Mouse (Mus musculus) stomach, embryonic 14.5 days (tissue): ENCODE data around the gene Dio3. TPM values are rescaled to one million over a fixed set of nuclear protein-coding genes. Genes with fewer than 3 reads are reported as not detected.

Source experiments
- ATAC-seq: fragments of 200-750 bp; cut with Nextera tagmentation; 2 replicates; pipeline ENCODE4 v1.8.0; 2017; ENCODE audit warnings: low read depth, moderate TSS enrichment; ENCODE audit not compliant: insufficient number of reproducible peaks, insufficient read depth, low FRiP score
- H3K27ac ChIP-seq: fragments of 300-500 bp; sonication (generic); 2 replicates; pipeline ENCODE4 v1.5.1; 2014; ENCODE audit warnings: mild to moderate bottlenecking, low read length, moderate library complexity, mixed read lengths
- H3K27me3 ChIP-seq: fragments of 300-500 bp; sonication (generic); 2 replicates; pipeline ENCODE4 v1.6.1; 2014; ENCODE audit warnings: low read length, control low read depth, mixed read lengths; ENCODE audit not compliant: control insufficient read depth, insufficient read depth
- H3K36me3 ChIP-seq: fragments of 300-500 bp; sonication (generic); 2 replicates; pipeline ENCODE4 v1.6.1; 2014; ENCODE audit warnings: mild to moderate bottlenecking, control low read depth, low read length, moderate library complexity, mixed read lengths; ENCODE audit not compliant: control insufficient read depth, insufficient read depth
- H3K4me1 ChIP-seq: fragments of 300-500 bp; sonication (generic); 2 replicates; pipeline ENCODE4 v1.6.1; 2014; ENCODE audit warnings: low read length, control low read depth, mixed read lengths; ENCODE audit not compliant: control insufficient read depth, insufficient read depth
- H3K4me2 ChIP-seq: fragments of 300-500 bp; sonication (generic); replicated peaks from 2 replicates; pipeline ENCODE4 v1.6.1; 2014; ENCODE audit warnings: low read depth, low read length, control low read depth
- H3K4me3 ChIP-seq: fragments of 300-500 bp; sonication (generic); 2 replicates; pipeline ENCODE4 v1.5.1; 2014; ENCODE audit warnings: low read depth, low read length, control low read depth
- H3K9ac ChIP-seq: fragments of 300-500 bp; sonication (generic); replicated peaks from 2 replicates; pipeline ENCODE4 v1.6.1; 2014; ENCODE audit warnings: low read depth, mild to moderate bottlenecking, control low read depth, low read length, moderate library complexity, mixed read lengths
- H3K9me3 ChIP-seq: fragments of 300-500 bp; sonication (generic); 2 replicates; pipeline ENCODE4 v1.6.1; 2016; ENCODE audit warnings: low read depth, low read length, control low read depth; ENCODE audit not compliant: control insufficient read depth
- WGBS: fragments of 180-500 bp; shearing (Covaris S2); extraction: QIAGEN DNeasy Blood & Tissue Kit; methylation state at CpG from one replicate; pipeline ENCODE4 v1.1.7; 2014; 5-methylcytosine and 5-hydroxymethylcytosine counted together
- polyA plus RNA-seq: library from polyadenylated mRNA; unstranded; fragments of >200 nt; fragmentation: Nextera tagmentation; extraction: Ambion mirVana; gene quantifications from 2 replicates; pipeline ENCODE4 v1.2.1, GENCODE M21; 2014

The Dio3 gene
- 0.39 and 0.45 TPM in 2 replicates for polyA plus RNA-seq

DNA sequence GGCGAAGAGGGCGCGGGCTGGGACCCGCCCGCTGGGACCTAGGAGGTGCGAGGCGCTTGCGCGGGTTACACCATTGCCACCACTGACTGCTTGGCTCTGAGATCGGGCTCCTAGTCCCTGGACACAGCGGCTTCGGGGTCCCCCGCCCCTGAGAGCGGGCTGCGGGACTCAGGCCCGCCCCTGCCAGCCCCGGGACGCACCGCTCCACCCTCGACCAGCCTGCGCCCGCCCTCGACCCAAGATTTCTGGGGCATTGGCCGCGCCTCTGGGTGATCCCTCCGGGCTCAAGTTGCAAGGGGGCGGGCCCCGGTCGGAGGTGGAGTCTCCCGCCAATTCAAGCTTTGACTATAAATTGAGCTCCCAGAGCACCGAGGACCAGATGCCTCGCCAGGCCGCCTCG, at the start of gene Dio3:
Gene Dio3 (plus strand): TSS at position 216 of the 400 bp plus-strand sequence.
- peak; percentile 62 for ATAC-seq
- 0 out of 2 replicates have a peak, but pooled peaks cover 7% of the 10 kb centered on the region for H3K4me1 ChIP-seq
- under 1% methylated on average over 31 of the region's 34 CpGs for WGBS
- peak within 1 kb of the TSS; percentile 79 for H3K4me2 ChIP-seq
- no peak within 1 kb of the TSS for H3K27ac ChIP-seq
- H3K4me3 ChIP-seq = peak within 1 kb of the TSS; percentile 38
- H3K9ac ChIP-seq = no peak within 1 kb of the TSS; the same call in 1 of the 2 replicates
- H3K27me3 ChIP-seq = peaks cover 71% of the 10 kb centered on the region
- no peaks in the 10 kb centered on the region for H3K9me3 ChIP-seq
- H3K36me3 ChIP-seq = no peaks in the 10 kb centered on the region

DNA sequence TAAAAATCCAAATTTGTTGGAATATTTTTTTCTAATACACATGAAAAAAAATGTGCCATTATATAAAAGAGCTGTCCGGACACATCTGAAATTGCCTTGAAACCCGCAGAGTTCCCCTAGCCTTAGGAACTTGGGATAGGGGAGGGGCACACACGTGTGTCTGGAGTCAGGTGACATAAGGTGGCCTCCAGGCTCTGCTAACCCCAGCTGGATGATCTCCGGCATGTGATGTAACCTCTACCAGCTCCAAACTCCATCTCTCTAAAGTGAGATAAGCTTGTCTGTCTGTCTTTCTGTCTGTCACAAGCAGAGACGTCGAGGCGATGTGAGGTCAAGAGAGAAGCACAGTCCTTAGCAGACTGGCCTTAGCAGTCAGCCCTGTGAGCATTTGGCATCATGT, 48.6 kb upstream of the Dio3 start:
- 76% methylated on average over 7 of the region's 7 CpGs for WGBS
- no peak for ATAC-seq
- no peak overlapping the region for H3K9ac ChIP-seq
- no peaks in the 10 kb centered on the region for H3K9me3 ChIP-seq
- no peaks in the 10 kb centered on the region for H3K27me3 ChIP-seq
- H3K4me2 ChIP-seq = no peak overlapping the region
- no peaks in the 10 kb centered on the region for H3K4me1 ChIP-seq
- no peak overlapping the region for H3K27ac ChIP-seq
- H3K36me3 ChIP-seq = no peaks in the 10 kb centered on the region
- H3K4me3 ChIP-seq = no peak overlapping the region

DNA sequence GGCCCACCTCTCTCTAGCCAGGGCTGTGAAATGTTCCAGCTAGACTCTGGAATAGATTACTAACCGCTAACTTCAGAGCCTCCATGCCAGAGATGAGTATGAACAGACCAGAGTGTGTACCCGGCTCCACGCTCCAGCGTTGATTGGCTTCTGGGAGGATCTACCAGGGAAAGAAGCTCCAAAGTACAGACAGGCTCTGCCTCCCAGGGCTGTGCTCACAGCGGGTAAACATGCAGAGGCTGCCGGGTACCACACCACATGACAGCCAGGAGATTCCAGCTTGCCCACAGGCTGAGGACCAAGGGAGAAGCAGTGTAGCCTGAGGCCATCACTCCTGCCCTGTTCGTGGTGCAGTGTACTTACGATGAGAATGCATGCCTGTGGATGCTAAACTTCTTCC, 48.1 kb upstream of the Dio3 start:
- Histone ChIP-seq H3K27me3 (no peaks in the 10 kb centered on the region), H3K4me1 (no peaks in the 10 kb centered on the region), H3K27ac (no peak overlapping the region), H3K36me3 (no peaks in the 10 kb centered on the region), H3K9ac (no peak overlapping the region), H3K4me2 (no peak overlapping the region), H3K4me3 (no peak overlapping the region), H3K9me3 (no peaks in the 10 kb centered on the region)
- no peak for ATAC-seq
- WGBS = 76% methylated on average over 8 of the region's 8 CpGs

DNA sequence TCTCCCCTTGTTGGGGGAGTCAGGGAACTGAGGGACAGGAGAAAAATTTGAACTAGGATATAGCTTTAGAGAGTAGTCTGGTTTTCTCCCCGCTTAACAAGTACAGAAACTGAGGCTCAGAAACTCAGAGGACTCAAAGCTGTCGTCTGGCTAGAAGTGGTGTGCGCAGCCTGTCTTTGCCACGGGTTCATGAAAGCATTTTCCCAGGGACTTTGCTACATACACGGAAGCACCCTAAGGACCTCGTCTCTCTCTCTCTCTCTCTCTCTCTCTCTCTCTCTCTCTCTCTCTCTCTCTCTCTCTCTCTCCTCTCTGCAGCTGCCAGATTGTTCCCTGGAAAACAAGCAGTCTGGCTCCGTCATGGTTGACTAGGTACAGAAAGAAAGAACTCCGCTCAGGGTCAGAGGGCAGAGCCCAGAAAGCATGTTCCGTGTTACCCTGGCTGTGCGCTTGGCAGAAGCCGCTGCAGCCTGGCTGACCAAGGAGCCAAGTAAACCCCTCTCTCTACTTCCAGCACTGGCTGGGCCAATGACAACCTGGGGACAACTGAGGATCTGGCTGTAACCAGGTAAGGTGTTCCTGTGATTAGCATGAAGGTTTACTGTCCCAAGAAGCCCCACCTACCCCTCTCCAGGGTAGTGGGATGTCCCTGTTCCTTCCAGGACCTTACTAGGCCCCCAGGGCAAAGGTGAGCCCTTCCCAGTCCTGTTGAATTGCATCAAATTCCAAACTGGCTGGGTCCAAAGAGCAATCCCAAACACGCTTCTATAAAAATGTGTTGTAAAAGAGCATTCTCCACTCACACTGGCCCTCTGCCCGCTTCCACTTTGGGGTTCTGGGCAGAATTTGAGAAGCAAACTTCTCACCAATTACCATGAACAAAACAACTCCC, 46.9 kb upstream of the Dio3 start:
- Histone ChIP-seq H3K9me3 (no peaks in the 10 kb centered on the region), H3K4me2 (no peak overlapping the region), H3K4me1 (no peaks in the 10 kb centered on the region), H3K36me3 (no peaks in the 10 kb centered on the region), H3K9ac (no peak overlapping the region), H3K27me3 (no peaks in the 10 kb centered on the region), H3K4me3 (no peak overlapping the region), H3K27ac (no peak overlapping the region)
- ATAC-seq = no peak
- 71% methylated on average over 13 of the region's 13 CpGs for WGBS

DNA sequence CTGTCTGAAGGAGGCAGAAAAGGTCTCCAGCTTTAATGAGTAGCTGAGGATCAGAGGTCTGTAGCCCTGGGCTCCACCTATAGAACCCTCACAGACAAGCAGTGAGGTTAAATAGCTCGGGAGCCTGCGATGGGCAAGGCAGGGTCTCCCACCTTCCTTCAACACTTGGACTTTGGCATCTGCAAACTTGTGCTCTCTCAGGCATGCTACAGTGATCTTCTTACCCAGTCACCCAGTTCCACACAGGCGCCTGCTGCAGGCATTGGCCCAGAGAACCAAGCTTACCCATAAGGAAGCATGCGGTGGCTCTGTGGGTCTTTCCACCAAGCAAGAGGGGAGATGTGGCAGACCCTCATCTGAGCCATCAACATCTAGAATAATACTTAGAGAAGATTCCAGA, 43.0 kb upstream of the Dio3 start:
- no peak for ATAC-seq
- Histone ChIP-seq H3K9ac (no peak overlapping the region), H3K9me3 (no peaks in the 10 kb centered on the region), H3K27me3 (no peaks in the 10 kb centered on the region), H3K27ac (no peak overlapping the region), H3K4me1 (no peaks in the 10 kb centered on the region), H3K4me3 (no peak overlapping the region), H3K4me2 (no peak overlapping the region), H3K36me3 (no peaks in the 10 kb centered on the region)
- WGBS = 90% methylated on average over 4 of the region's 4 CpGs

DNA sequence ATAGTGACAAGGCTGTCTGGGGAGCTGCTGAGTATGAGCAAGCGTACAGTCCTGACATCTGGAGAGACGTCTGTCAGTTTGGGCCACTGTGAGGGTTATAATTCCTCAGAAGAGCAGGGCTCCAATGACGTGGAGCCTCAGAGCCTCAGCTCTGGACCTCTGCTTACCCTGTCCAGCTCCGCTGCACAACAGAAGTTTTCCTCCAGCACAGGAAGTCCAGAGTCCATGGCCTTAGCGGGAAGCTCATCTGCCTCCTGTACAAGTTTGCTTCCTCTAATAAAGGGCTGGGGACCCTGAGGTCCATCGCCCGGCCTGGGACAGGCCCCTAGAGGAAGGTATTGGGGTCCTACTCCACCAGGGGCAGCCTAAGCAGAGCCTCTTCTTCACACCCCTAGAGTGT, 41.8 kb upstream of the Dio3 start:
- H3K9me3 ChIP-seq = no peaks in the 10 kb centered on the region
- ATAC-seq = no peak
- H3K27ac ChIP-seq = no peak overlapping the region
- H3K4me3 ChIP-seq = no peak overlapping the region
- no peak overlapping the region for H3K4me2 ChIP-seq
- WGBS = 78% methylated on average over 7 of the region's 7 CpGs
- H3K4me1 ChIP-seq = no peaks in the 10 kb centered on the region
- no peak overlapping the region for H3K9ac ChIP-seq
- no peaks in the 10 kb centered on the region for H3K36me3 ChIP-seq
- no peaks in the 10 kb centered on the region for H3K27me3 ChIP-seq

DNA sequence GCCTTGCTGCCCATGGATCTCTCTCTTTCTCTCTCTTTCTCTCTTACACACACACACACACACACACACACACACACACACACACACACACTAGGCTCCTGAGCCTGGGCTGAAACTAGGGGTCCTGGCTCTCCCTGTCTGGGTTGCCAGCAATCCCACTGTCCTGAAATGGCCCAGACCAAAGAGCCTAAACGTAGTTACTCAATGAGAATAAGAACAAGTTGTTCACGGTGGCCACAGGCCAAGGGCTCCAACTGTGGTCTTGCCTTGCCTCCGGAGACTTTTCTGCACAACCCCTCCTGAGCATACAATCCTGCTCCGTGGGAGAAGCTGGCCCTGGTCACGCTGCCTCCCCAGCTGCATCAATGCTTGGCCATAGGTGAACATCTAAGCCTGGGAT, 39.5 kb upstream of the Dio3 start:
- Histone ChIP-seq H3K27me3 (no peaks in the 10 kb centered on the region), H3K36me3 (no peaks in the 10 kb centered on the region), H3K9ac (no peak overlapping the region), H3K9me3 (no peaks in the 10 kb centered on the region), H3K27ac (no peak overlapping the region), H3K4me1 (no peaks in the 10 kb centered on the region), H3K4me2 (no peak overlapping the region), H3K4me3 (no peak overlapping the region)
- no peak for ATAC-seq
- WGBS = 82% methylated on average over 5 of the region's 5 CpGs

DNA sequence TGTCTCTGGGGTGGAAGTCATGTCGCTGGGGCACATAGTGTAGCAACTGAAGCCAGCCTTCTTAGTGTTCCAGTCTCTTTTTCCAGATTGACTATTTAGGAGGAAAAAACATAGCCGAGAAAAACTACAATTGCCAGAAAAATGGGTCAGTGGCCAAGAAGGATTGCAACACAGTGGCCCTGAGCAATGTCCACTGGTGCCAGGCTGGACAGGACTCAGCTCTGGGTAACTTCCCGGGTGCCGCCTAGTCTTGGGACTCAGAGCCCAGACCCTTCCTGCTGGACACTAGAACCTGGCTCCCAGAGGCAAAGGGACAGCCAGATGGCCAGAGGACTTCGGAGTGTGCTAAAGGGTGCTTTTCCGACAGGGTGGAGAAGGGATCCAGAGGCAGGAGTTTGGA, 34.3 kb upstream of the Dio3 start:
- Histone ChIP-seq H3K36me3 (no peaks in the 10 kb centered on the region), H3K4me1 (no peaks in the 10 kb centered on the region), H3K4me3 (no peak overlapping the region), H3K9me3 (no peaks in the 10 kb centered on the region), H3K9ac (no peak overlapping the region), H3K4me2 (no peak overlapping the region), H3K27ac (no peak overlapping the region), H3K27me3 (no peaks in the 10 kb centered on the region)
- no peak for ATAC-seq
- WGBS = 90% methylated on average over 6 of the region's 6 CpGs

DNA sequence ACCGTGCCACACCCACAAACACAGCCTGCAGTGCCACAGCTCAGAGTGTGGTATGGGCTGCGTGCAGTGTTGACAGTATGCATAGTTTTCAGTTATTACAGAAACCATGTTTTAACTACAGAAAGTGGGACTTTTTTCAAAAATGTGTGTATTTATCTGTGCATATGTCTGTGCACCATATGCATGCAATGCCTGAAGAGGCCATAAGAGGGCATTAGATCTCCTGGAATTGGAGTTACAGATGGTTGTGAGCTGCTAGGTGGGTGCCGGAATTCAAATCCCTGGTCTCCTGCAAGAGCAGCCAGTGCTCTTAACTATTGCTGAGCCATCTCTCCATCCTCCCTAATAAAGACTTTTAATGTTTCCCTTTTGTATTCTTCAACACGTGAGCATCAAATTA, 33.4 kb upstream of the Dio3 start:
- 88% methylated on average over 4 of the region's 4 CpGs for WGBS
- Histone ChIP-seq H3K9ac (no peak overlapping the region), H3K9me3 (no peaks in the 10 kb centered on the region), H3K4me3 (no peak overlapping the region), H3K4me1 (no peaks in the 10 kb centered on the region), H3K4me2 (no peak overlapping the region), H3K27me3 (no peaks in the 10 kb centered on the region), H3K36me3 (no peaks in the 10 kb centered on the region), H3K27ac (no peak overlapping the region)
- ATAC-seq = no peak
